Mouse (Mus musculus) NIH3T3 (cell line): ENCODE measurements around the gene Kcnk5.
A peak's percentile ranks its signal among the peaks of the same experiment; 100 is the strongest.

Experiments used
- DNase-seq: peaks from one replicate; pipeline ENCODE4 v3.0.0-alpha.2; 2012; ENCODE audit warnings: low read depth

Gene Kcnk5

GRCm38 (mm10) chr14:20201066-20201683 lies 19.6 kb upstream of the Kcnk5 start:
- DNase-seq = peak; percentile 78

- no peak for DNase-seq
Observed at GRCm38 (mm10) chr14:20193103-20193715, 11.6 kb upstream of the Kcnk5 start.

GRCm38 (mm10) chr14:20191136-20191735 lies 9.6 kb upstream of the Kcnk5 start:
- DNase-seq = no peak

- no peak for DNase-seq
Observed at GRCm38 (mm10) chr14:20189751-20190150, 8.1 kb upstream of the Kcnk5 start.

GRCm38 (mm10) chr14:20185426-20185825 lies 3.8 kb upstream of the Kcnk5 start:
- DNase-seq = no peak

GRCm38 (mm10) chr14:20183701-20184100 lies 2.1 kb upstream of the Kcnk5 start:
- DNase-seq = no peak

DNA sequence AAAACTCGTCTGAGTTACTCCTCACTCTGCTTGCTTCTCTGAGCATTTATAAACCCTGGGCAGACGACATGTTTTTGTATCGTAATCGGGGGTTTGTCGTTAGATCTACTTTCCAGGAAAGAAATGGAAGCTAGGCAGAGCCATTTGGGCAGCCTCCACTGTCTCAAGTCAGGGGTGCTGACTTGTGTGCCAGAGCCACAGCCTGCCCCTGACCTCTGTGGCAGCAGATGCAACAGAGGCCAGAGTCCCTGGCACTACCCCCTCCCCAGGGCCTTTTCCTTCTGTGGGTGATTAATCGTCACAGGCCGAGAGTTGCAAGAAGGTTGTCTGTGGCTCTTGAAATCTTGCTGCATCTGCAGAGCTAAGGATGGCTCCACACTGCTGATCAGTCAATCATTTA lies 987 bp upstream of the Kcnk5 start:
- no peak for DNase-seq

GRCm38 (mm10) chr14:20180751-20181162 lies 852 bp downstream of the Kcnk5 start:
- no peak for DNase-seq

GRCm38 (mm10) chr14:20180304-20180703 lies 1.3 kb downstream of the Kcnk5 start:
- no peak for DNase-seq

DNA sequence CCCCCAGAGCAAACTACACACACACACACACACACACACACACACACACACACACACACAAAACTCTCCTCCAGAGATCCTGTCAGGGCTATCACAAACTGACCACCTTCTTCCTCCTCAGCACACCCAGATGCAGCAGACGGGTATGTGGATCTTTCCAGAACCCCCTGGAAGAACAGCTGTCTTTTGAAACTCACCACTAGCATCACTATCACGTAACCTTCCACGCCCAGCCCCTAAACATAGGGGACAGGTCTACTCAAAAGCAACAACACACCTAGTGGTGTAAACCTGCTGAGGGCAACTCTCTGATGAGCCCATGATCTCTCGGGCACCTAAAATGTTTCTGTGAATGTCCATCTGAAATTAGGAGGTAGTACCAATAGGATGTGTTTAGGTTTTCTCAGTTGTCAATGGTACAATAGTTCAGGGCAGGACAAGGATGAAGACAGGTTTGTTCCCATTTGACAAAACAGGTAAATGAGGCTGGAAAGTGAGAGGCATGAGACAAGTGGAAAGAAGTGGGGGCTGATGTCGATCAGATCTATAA lies 1.8 kb downstream of the Kcnk5 start:
- no peak for DNase-seq

GRCm38 (mm10) chr14:20179080-20179479 lies 2.5 kb downstream of the Kcnk5 start:
- no peak for DNase-seq

GRCm38 (mm10) chr14:20178593-20178992 lies 3.0 kb downstream of the Kcnk5 start:
- no peak for DNase-seq

- DNase-seq = no peak
Observed at GRCm38 (mm10) chr14:20177494-20178123, 4.0 kb downstream of the Kcnk5 start.

- no peak for DNase-seq
Observed at GRCm38 (mm10) chr14:20175705-20176104, 5.9 kb downstream of the Kcnk5 start.

- no peak for DNase-seq
Observed at GRCm38 (mm10) chr14:20175114-20175513, 6.5 kb downstream of the Kcnk5 start.

- DNase-seq = no peak
Observed at GRCm38 (mm10) chr14:20174696-20175095, 6.9 kb downstream of the Kcnk5 start.

DNA sequence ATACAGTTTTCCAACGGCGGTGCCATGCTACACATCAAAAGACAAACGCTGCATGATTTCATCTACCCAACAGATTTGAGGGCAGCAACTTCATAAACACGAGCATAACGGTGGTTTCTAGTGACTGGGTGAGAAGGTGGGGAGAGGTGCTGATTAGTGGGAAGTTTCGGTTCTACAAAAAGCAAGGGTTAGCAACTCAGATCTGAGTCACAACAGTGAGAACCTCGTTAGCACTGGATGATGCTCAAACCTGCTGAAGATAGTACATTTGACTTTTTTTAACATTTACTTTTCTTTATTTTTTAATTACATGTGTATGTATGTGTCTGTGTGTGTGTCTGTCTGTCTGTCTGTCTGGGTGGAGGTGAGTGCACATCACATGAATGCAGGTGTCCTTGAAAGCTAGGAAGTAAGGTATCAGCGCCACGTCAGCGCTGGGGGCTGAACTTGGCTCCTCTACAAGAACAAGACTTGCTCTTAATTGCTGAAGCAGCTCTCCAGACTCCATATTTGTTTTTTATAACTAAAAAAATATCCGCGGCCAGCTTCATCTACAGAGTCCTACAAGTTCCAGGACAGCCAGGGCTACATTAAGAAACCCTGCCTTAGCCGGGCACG lies 7.6 kb downstream of the Kcnk5 start:
- DNase-seq = no peak

- no peak for DNase-seq
Observed at GRCm38 (mm10) chr14:20172924-20173323, 8.7 kb downstream of the Kcnk5 start.

GRCm38 (mm10) chr14:20172509-20172908 lies 9.1 kb downstream of the Kcnk5 start:
- DNase-seq = no peak

DNA sequence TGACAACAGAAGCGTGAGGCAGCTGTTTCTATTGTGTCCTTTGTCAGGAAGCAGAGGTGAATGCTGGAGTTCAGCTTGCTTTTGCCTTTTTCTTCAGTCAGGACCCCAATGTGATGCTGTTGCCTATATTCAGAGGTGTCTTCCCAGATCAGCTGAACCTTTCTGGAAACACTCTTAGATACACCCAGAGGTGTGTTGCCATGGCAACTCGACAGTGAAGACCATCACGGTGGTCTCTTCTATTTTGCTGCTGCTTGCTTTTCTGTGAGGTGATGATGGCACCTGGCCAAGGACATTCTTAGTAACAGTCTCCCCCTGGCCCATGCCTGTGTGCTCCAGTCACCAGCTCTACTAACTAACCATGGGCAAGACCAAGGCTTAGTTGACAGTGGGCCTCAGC lies 9.8 kb downstream of the Kcnk5 start:
- DNase-seq = no peak

- DNase-seq = no peak
Observed at GRCm38 (mm10) chr14:20169251-20169650, 12.4 kb downstream of the Kcnk5 start.

DNA sequence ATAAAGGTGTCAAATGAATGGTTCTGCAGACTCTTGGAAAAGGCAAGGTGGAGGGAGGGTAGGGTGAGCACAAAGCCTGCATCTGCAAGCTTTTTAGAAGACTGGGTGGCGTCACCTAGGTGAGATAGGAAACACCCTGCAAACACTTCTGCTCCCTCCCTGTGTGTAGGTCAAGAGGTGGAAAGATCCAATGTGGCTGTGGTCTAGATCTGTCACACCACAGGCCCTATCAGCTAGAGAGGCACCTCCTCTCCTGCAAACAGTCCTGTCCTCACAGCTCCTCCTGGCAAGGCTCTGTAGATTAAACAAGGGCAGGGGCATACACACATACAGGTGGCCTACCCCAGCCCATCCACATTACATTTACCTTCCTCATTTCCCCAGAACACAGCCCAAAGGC lies 13.1 kb downstream of the Kcnk5 start:
- no peak for DNase-seq
